Mouse (Mus musculus) megakaryocyte progenitor cell, adult 5-6 weeks (primary cell): ENCODE results near the gene Specc1. TPM values are rescaled to one million over a fixed set of nuclear protein-coding genes. Genes with fewer than 3 reads are reported as not detected.
A peak's percentile ranks its signal among the peaks of the same experiment; 100 is the strongest.

Experiments
- ATAC-seq: replicated peaks from 2 replicates; pipeline ENCODE4 v1.8.0; 2016; ENCODE audit warnings: mild to moderate bottlenecking, moderate TSS enrichment, inconsistent platforms; ENCODE audit not compliant: poor library complexity
- total RNA-seq, 2 experiments: library from RNA; stranded (forward) in 1 of 2; stranded (reverse) in 1 of 2; fragments of 157-497, 149-512 nt in 1 of 2; fragments of 200-1000 nt in 1 of 2; gene quantifications; 2 replicates each; pipeline versions ENCODE4 v1.2.3 to v1.2.4; 2015 to 2017

Gene Specc1
- total RNA-seq, 2 experiments from 2014 or later = 16.4 to 26.8 TPM

DNA sequence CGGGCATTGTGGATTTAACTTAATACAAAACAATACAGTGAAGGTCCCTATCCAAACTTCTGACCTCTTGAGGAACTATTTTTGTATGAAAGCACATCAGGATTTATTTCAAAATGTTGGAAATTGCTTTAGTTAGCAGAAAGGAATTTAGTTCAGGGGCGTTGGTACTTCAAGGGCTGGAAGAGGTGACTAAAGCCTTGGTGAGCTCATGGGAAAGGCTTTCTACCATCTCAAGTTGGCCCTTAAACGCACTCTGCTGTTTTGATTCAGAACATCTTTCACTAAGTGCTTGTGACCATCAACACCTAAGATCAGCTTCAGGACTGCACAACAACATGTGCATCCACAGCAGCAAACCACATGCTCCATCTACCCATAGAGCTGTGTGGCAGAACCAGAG, 191.5 kb downstream of the Specc1 start:
- no peak for ATAC-seq

DNA sequence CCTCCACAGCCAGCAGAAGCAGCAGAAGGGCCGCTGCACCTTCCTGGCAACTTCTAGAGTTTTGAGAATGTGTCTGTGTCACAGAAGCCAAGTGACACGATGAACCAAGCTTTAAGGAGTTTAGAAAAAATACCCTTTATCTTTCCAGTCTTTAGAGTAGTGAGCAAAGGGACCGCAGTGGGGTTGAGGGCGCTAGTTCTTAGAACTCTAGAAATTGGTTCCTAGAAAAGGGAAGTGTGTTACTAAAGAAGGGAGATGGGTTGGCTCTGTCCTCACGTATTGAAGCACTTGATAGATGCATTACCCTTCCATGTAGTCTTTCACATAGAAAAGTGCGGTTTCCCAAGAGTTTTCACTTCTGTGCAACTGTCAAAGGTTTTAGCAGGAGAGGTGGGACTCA, 191.9 kb downstream of the Specc1 start:
- peak; percentile 69 for ATAC-seq

DNA sequence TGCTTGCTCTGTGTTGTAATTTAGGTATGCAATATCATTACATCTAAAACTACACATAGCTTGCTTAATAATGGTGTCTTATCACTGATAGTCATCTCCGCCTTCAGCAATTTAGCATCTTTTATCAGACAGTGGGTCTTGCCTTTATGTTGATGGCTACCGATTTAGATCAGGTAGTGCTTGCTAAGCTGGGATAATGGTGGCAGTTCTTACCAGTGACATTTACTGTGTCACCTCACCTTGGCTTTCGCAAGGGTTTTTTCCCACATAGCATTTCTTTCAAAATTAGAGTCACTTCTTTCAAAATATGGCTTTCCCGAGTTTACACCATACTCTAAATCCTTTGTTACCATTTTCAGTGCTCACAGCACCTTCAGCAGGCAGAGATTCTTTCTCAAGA, 196.5 kb downstream of the Specc1 start:
- ATAC-seq = no peak

DNA sequence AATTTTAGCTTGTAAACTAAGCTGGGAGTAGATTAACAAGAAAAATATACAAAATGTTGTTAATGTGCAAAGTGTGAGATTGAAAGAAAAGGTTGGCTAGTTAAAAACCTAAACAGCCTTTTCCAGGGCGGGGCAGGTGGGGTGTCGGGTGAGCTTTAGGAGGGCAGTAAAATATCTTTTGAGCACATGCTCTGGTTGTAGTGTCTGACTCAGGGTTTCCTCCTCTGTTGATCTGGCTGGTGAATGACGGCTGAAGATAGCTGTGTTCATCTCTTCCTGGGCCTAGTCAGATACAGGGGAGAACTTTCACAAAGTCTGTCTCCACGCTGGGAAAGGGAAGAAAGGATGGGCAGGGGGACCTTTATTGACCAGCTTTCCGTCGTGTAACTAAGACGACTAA, 203.2 kb downstream of the Specc1 start:
- ATAC-seq = peak; percentile 61

DNA sequence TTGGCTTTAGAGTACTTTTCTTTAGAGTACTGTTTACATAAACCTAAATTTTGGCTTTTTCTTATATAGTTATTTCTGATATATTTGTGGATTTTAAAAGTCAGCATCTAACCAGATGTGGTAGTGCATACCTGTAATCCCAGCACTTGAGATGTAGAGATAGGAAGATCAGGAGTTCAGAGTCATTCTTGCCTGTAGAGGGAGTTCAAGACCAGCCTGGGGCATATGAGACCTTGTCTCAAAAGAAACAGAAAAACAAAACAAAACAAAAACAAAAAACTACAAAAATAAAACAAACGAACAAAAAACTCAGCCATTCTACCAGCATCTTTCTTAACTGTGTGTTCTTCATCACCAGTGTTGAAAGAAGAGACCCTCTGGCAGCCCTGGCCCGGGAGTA, 204.9 kb downstream of the Specc1 start:
- no peak for ATAC-seq

DNA sequence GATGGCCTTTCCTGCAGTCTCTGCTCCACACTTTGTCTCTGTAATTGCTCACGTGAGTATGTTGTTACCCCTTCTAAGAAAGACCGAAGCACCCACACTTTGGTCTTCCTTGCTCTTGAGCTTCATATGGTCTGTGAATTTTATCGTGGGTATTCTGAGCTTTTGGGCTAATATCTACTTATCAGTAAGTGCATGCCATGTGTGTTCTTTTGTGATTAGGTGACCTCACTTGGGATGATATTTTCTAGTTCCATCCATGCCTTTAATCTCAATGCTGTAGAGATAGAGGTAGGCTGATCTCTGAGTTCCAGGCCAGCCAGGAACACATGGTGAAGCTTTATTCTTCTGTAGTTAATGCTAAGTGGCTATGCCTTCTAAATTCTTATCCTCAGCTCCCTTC, 207.8 kb downstream of the Specc1 start:
- ATAC-seq = peak; percentile 60; the same call in 1 of the 2 replicates

DNA sequence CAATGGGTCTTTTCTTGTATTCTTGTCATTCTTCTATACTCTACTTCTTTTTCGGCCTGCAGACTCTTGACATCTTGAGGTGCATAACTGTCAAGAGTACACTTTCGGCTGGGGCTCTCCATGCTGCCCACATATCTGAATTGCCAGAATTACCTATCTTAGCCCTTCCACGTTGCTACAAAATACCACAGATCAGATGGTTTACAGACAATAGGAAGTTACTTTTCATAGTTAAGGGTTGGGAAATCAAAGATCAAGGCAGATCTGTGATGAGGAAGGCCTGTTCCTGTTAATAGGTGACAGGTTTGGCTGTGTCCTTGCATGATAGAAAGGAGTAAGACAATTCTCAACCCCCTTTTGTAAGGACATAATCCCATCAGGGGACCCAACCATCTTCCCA, 209.9 kb downstream of the Specc1 start:
- ATAC-seq = peak; percentile 23; the same call in 1 of the 2 replicates

DNA sequence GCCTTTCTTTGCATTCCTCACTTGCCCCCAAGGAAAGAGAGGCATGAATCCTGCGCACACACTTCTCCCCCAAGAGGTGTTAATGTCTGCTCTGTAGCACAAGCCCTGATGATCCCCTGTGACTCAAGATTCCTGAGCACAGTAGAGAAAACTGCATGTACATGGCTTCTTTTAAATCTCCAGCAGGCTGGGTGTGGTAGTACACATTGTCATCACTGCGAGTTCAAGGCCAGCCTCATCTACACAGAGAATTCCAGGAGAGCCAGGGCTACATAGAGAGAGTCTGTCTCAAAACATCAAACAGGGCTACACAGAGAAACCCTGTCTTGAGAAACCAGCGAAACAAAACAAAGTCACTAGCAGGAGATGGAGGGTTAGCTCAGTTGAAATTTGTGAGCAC, 211.6 kb downstream of the Specc1 start:
- no peak for ATAC-seq

DNA sequence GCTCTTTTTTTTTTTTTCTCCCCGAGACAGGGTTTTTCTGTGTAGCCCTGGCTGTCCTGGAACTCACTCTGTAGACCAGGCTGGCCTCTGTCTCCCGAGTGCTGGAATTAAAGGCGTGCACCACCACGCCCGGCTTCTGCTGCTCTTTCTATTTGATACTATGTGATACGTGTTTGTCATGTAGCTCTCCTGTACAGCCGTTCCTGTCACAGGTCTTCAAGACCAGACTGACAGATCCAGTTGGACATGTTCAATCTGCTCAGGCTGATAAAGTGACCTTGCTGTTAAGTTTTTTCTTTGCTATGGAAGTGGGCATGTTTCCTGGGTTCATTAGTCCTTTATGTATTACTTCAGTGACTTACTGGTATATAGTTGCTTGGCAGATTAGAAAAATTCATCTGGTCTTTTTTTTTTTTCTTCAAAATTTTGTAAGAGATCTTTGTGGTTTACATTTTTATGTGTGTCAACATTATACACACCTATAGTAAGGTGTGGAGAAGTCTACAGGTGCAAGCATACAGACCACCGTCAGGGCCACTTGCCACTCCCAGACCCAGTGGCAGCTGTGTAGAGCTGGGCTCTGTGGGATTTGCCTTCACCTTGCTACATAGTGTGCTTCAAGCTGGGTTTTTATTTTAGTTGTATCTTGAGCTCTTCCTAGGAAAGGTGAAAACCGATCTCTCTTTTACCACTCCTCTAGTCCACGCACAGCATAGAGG, 221.0 kb downstream of the Specc1 start:
- ATAC-seq = no peak

DNA sequence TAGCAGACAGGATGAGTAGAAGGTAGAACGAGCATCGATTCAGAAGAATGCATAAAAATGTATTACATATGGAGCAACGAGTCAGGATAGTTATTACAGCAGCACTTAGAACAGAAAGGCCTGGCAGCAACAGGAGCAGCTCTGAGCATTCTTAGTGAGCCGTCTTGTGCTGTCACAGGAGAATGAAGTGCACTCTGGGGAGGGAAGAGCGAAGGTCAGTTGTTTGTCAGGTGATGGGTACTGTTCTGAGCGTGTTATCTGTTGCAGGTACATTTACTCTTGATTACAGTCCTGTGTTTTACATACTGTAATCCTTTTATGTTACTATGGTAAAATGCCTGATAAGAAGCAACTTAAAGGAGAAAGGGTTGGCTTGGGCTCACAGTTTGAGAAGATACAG, 224.2 kb downstream of the Specc1 start:
- ATAC-seq = no peak

DNA sequence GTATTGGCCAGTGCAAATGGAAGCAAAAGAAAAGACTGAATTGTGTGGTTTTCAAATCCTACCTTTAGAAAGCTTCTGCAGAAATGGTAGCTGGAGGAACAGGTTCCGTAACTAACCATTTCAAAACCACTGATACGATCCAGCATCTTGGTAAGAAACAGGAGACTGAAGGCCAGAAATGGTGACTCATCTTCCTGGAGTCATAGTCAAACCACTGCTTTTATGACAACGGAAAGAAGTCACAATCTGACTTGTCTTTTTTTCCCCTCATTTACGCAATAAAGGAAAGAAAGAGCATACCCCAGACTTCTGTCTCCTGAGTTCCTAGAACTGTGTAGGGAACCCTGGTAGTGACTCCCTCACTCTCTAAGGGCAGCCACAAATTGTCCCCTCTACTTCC, 228.3 kb downstream of the Specc1 start:
- peak; percentile 90 for ATAC-seq

DNA sequence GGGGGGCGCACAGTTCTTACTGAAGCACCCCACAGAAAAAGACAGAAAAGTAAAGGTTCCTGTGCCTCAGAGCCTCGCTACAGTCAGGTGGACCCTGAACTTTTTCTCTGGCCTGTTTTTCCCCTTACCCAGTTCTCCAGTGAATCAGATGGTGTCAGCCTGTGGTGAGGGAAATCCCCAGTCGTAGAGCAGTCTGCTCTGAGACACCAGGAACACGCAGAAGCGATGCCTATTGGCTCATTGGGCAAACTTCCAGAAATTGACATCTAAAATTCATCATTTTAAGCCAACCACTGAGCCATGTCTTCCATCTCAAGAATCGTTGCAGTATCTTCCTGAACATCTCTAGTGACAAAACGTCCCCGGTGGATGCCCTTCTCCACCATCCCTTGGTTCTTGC, 230.5 kb downstream of the Specc1 start:
- ATAC-seq = peak; percentile 46; the same call in 1 of the 2 replicates

DNA sequence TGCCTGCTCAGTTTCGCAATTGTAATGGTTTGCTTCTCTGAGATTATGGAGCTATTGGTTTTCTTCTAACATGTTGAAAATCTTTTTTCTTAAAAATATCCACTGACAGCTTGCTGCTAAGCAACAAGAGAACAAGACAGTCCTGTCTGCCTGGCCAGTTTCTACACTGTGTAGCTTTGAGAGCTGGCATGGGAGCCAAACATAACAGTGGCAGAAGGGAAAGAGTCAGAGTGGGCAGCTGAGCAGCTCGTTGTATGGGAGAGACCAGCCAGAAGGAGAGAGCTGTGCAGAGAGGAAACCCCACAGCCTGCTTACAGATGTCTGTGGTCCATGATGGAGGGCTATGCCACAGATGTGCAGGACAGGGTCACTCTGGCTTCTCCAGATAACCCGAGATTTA, 235.5 kb downstream of the Specc1 start:
- ATAC-seq = no peak

DNA sequence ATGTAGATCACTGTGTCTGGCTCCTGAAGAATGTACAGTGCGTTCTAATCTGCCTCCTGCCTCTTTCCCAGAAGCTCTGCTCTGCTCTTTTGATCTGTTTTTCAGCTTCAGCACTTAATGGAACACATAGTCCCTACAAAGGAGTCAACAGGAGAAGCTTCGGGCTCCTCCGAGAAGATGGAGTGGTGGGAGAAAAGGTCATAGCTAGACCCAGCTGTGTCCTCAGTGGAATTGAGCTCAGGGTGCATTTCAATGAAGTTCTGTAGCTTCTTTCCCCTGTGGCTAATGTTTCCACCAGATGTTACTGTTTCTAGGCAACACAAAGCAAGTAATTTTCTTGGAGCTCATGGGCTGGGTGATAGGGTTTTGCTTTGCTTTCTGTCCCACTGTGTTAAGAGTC, 236.6 kb downstream of the Specc1 start:
- no peak for ATAC-seq

DNA sequence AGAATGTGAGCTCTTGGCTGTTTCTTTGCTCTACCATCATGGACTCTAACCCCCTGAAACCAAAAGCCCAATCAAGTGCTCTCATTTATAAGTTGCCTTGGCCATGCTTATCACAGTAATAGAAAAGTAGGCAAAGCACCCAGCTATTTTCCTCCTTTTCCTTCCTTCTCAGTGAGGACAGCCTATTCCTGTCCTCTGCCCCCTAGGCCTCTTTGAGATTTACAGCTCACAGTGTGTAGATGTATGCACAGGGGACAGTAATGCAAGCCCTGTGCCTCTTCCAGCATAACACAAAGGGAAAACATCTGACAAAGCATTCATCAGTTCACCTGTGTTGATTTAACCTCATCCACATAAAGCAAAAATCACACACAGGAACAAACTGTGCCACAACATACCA, 237.7 kb downstream of the Specc1 start:
- ATAC-seq = no peak

DNA sequence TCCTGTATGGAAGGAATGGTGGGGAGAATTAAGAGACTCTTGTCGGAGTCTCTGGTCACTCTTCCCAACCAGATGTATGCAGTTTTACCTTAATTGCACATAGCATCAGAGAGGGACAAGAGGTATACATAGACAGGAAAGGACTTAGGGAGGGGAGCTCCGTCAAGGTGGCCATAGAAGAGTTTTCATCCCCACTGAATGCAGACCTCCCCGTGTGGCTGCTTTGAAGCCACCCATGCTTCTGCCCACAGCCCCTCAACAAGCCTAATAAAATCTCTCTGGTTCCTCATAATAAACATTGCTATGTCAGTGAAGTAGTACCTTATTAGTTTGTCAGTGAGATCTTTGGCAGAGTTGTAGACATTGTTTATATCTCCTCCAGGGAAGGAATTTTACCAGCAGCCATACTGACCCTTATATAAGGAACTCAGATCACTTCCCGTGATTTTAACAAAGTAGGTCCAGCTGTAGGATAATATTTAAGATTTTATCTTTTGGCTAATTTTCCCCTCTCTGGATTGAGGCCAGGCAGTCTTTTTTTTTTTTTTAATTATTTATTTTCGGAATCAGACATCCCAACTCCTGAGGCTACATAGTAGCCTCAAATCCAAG, 244.4 kb downstream of the Specc1 start:
- no peak for ATAC-seq

DNA sequence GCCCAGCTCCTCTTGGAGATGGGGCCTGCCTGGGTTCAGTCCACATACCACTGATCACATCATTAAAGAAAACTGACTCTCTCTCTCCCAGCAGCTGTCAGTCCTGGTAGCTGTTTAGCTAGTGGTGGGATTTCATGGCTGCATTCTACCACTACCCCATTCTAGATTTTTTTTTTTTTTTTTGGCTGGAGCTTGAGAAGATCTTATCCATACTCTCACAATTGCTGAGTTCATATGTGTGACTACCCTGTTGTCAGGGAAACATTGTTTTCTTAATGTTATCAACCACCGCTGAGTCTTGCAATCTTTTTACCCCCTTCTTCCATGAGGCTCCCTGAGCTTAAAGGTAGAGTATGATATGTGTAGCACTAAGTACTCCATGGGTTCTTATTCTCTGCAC, 246.1 kb downstream of the Specc1 start:
- no peak for ATAC-seq

DNA sequence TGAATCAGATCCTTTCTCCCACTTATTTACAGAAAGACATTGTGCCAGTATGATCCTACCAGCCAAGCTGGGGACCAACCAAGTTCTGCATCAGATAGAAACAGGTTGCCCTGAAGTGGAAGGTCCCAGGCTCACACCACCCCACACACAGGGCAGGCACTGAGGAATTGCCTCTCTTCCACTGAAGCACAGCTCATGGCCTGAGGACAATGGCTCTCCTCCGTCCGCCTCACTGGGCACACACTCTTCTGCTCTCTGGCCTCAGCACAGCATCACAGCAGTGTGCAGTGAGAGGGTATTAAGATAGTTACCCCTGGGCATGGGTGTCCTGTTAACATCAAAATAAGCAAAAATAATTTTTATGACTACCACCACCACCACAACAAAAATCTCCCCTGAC, 252.5 kb downstream of the Specc1 start:
- ATAC-seq = no peak

DNA sequence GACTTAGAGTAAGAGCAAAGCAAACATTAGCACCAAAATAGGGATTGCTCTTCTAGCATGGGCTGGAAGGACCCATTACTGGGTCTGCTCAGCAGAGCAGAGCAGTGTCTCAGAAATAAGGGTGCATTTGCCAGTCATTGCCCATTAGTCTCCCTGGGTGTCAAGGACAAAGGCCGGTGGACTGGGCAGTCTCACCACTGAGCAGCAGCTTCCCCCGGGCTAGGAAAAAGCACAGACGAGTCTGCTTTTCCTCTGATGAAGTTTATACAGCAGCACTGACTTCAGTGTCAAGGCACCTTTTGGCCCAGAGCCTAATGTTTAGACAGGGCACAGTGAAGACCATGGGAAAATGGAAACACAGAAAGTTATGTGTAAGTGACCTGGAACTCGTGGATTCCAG, 253.3 kb downstream of the Specc1 start:
- ATAC-seq = no peak

DNA sequence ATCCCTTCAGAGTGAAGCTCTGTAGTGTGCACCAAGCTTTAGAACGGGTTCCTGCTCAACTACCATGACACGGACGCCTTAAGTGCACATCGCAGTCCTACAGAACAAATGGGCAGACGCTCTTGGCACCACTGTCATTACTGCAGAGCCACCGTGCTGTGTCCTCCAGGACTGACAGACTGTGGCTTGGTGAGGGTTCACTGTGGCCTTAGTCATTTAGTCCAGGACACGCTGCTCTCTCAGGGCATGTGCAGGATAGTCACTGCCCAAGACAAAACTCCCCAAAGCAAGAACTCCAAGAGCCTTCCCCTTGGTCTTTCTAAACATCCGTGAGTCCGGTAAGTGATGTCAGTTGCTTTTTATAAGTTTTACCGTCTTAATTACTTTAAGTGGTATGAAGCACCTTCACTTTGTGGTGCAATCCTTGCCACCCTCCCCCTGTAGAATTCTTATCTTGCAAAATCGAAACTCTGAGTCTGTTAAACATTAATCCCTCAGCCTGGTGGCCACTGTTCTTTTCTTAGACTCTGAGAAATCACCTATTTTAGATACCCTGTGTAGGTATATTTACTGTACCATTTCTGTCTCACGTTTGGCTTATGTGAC, 256.9 kb downstream of the Specc1 start:
- ATAC-seq = no peak

DNA sequence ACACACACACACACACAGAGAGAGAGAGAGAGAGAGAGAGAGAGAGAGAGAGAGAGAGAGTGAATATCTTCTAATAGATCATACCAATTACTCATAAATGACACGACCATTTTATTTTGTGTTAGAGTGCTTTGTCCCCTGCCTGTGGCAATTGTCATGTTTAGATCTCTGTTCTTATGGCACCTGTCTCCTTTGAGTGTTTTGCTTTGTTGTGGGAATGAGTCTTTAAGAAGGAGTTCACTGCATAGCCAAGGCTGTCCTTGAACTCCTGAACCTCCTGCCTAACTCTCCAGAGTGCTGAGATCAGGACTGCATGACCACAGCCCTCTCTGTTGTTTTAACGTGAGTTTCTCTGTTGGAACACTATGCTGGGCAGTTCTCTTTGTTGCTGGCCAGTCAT, 258.5 kb downstream of the Specc1 start:
- ATAC-seq = no peak

DNA sequence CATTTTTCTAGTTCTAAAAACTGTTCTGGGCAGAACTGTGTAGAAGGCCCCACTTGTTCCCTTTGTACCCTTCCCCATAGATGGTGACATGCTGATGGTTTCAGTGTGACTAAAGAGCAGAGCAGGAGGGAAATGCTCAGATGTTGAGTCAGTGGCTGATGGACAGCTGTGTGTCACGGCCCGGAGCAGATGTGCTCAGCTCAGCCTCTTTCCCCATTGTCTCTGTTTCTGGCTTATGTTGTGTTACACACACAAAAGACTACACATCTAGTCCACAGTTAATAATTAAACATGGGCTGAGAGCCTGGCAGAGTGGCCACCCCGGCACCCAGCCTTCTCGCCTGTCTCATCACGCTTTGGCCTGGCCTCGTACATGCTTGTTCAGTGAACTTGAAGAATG, 261.2 kb downstream of the Specc1 start:
- ATAC-seq = no peak
